Mouse (Mus musculus): ENCODE data around the gene A930018P22Rik. TPM values are rescaled to one million over a fixed set of nuclear protein-coding genes. Genes with fewer than 3 reads are reported as not detected.
"Not testable (repeated sequence)": the region's sequence is repeated elsewhere in the genome, so short reads cannot be mapped to it uniquely, and the experiment has no call there.

The A930018P22Rik gene
- 1.9 TPM in 1 of 2 replicates, not detected in the other for total RNA-seq (2014; rRNA removed)
- 0.18 TPM in 1 of 2 replicates, not detected in the other for polyA plus RNA-seq (2015; fragmentation: Nextera tagmentation; extraction: Ambion mirVana)

DNA sequence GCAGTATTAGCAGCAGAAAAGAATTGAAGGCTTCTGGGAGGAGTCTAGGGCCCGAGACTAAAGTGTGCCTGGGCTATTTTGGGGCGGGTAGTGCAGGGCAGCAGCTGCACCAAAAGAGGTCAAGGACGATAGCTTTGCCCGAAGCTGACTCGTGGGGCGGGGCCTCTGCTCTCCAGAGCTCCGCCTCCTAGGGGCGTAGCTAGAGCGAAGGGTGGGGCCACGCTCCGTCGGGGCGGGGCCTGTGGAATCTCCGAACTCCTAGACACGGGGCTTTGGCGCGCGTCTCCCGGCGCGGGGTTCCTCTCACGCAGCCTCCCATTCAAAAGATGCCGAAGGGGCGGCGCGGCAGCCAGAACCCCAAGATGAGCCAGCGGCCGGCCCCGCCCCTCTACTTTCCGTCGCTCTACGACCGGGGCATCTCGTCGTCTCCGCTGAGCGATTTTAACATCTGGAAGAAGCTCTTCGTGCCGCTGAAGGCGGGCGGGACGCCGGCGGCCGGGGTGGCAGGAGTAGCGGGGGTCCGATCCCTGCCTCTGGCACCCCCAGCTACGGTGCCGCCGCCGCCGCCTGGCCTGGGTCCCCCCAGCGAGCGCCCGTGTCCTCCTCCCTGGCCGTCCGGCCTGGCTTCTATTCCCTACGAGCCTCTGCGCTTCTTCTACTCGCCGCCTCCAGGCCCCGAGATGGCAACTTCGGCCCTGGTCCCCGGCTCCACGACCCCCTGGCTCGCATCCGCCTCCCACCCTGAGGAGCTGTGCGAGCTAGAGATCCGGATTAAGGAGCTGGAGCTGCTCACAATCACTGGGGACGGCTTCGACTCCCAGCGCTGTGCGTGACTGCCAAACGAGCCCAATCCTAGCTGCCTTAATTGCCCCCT is at the start of gene A930018P22Rik:
A930018P22Rik (plus strand) TSS at position 265 of the 874 bp plus-strand sequence.
- ATAC-seq (peak; percentile 96), DNase-seq (peak; percentile 90)
- 3% methylated on average over 74 of the region's 74 CpGs for WGBS
- Histone ChIP-seq H3K4me1 (ENCODE audit: insufficient read depth) (no peaks in the 10 kb centered on the region), H3K27ac (ENCODE audit: low read depth, low read length) (peak within 1 kb of the TSS; percentile 57), H3K4me3 (ENCODE audit: low read depth, low read length) (peak within 1 kb of the TSS; percentile 73), H3K27me3 (ENCODE audit: insufficient read depth, low read length) (peaks cover 6% of the 10 kb centered on the region; the same call in 1 of the 2 replicates), H3K4me2 (ENCODE audit: low read depth) (peak within 1 kb of the TSS; percentile 97), H3K9me3 (ENCODE audit: low read length) (no peaks in the 10 kb centered on the region), H3K9ac (peak within 1 kb of the TSS; percentile 71), H3K36me3 (ENCODE audit: insufficient read depth) (no peaks in the 10 kb centered on the region)
- peak; percentile 30; the same call in 1 of the 2 replicates for TF ChIP-seq CTCF (IDR thresholded peaks at IDR 0.05; ENCODE audit: low read depth)

DNA sequence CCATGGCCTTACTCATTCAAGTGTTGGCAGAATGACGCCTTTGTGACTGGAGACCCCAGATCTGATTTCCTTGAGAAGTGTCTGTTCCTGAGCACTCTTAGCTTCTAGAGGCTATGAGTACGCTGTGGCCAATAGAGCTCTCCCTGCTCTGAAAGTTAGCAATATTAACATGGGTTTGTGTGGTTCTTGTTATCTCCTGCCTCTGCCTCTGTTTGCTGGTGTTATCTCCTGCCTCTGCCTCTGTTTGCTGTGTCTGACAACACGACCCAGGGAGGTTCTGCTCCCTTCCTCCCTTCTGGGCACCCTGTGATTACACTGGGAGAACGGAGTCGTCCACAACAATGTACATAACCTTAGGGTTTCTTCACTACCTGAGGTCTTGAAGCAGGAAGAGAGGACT is 44.3 kb upstream of the A930018P22Rik start:
- not testable (repeated sequence) for H3K27me3 ChIP-seq (ENCODE audit: insufficient read depth, low read length); ATAC-seq; H3K9me3 ChIP-seq (ENCODE audit: low read length); H3K4me1 ChIP-seq (ENCODE audit: insufficient read depth); DNase-seq; H3K27ac ChIP-seq (ENCODE audit: low read depth, low read length); H3K4me3 ChIP-seq (ENCODE audit: low read depth, low read length); H3K9ac ChIP-seq; H3K4me2 ChIP-seq (ENCODE audit: low read depth); H3K36me3 ChIP-seq (ENCODE audit: insufficient read depth)
- WGBS, result 81% methylated on average over 5 of the region's 5 CpGs

DNA sequence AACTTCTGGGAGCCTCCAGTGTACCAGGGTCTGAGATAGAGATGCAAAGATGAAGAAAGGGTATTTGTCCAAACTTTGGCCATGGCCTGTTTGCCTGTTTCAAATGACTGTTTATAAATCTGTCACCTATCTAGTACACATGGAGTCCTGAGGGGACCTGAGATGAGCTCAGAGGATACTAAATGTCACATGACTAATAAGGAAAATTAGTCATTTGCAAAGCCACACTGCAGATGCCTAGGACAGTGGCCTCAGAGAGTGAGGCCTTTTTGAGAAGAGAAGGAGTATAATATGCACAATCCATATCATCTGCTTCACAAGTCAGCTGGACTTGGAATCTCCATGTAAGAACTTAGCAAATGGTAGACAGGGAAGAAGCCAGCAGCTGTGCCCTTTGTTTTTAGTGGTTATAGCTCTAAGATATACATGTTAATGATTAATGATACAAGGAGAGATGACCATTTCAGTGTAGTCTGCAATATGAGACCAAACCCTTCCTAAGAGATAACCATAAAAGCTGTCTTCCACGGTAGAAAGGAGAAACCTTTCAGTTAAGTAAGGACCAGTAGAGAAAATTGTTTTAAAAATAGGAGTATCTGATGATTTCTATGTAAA is 41.0 kb upstream of the A930018P22Rik start:
- not testable (repeated sequence) for H3K9me3 ChIP-seq (ENCODE audit: low read length); H3K27me3 ChIP-seq (ENCODE audit: insufficient read depth, low read length); H3K4me2 ChIP-seq (ENCODE audit: low read depth); H3K36me3 ChIP-seq (ENCODE audit: insufficient read depth); DNase-seq; H3K9ac ChIP-seq; H3K27ac ChIP-seq (ENCODE audit: low read depth, low read length); H3K4me3 ChIP-seq (ENCODE audit: low read depth, low read length); ATAC-seq; H3K4me1 ChIP-seq (ENCODE audit: insufficient read depth)
- no CpG with 5 or more reads among the region's 1 CpGs for whole genome bisulfite sequencing

DNA sequence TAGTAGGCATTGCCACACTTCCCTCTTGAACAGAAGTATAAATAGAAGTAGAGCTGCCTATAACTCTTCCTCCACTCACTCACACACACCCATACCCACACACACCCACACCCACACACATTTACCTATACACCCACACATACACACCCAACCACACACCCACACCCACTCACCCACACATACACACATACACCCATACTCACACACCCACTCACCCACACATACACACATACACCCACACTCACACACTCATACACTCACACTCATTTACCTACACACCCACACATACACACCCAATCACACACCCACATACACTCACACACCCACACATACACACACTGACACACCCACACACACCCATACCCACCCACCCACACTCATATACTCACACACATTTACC is 40.1 kb upstream of the A930018P22Rik start:
- Histone ChIP-seq H3K4me1 (ENCODE audit: insufficient read depth) (no peaks in the 10 kb centered on the region), H3K4me3 (ENCODE audit: low read depth, low read length) (no peak overlapping the region), H3K27ac (ENCODE audit: low read depth, low read length) (no peak overlapping the region), H3K27me3 (ENCODE audit: insufficient read depth, low read length) (no peaks in the 10 kb centered on the region), H3K9me3 (ENCODE audit: low read length) (no peaks in the 10 kb centered on the region), H3K9ac (no peak overlapping the region), H3K4me2 (ENCODE audit: low read depth) (no peak overlapping the region), H3K36me3 (ENCODE audit: insufficient read depth) (no peaks in the 10 kb centered on the region)
- TF ChIP-seq CTCF (IDR thresholded peaks at IDR 0.05; ENCODE audit: low read depth), result no peak
- ATAC-seq, result no peak
- no peak for DNase-seq

DNA sequence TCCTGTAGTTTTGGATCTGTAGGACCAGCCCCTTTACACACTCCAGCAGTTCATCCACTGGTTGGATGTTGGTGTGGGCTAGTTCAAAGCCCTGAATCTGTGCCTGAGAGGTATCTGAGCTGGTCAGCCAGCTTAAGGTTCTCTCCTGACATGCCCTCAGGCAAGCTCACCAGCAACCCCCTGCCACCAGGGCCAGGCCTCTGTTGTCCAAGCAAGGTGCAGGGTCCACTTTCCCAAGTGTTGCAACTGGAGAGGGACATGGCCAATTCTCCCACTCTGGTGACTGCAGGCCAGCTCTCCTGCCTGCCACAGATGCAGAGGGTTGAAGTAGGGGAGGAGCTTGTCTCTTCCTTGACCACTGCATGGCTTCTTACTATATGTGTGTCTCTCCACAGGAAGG is 38.5 kb upstream of the A930018P22Rik start:
- not testable (repeated sequence) for H3K27me3 ChIP-seq (ENCODE audit: insufficient read depth, low read length); H3K4me1 ChIP-seq (ENCODE audit: insufficient read depth); ATAC-seq; H3K27ac ChIP-seq (ENCODE audit: low read depth, low read length); H3K36me3 ChIP-seq (ENCODE audit: insufficient read depth); H3K9me3 ChIP-seq (ENCODE audit: low read length); DNase-seq; H3K9ac ChIP-seq; H3K4me3 ChIP-seq (ENCODE audit: low read depth, low read length); H3K4me2 ChIP-seq (ENCODE audit: low read depth)

DNA sequence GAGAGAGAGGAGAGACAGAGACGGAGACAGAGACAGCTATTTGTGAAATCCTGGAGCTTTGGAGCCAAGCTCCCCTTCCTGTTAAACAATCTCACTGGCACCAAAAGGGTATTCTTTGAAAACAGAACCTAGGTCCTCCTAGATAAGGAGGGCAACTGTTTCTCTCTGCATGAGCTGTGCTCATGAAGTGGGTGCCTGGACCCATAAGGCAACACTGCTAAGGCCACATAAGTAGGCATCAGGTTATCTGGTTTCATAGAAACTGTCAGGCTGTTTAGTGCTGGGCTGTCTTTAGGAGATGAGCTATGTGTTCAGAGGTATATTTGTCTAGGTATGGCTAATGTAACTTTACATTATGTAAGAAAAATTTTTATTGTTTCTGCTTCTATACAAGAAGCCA is 35.0 kb upstream of the A930018P22Rik start:
- not testable (repeated sequence) for H3K4me3 ChIP-seq (ENCODE audit: low read depth, low read length); H3K36me3 ChIP-seq (ENCODE audit: insufficient read depth); H3K9ac ChIP-seq; H3K9me3 ChIP-seq (ENCODE audit: low read length); H3K27ac ChIP-seq (ENCODE audit: low read depth, low read length); H3K27me3 ChIP-seq (ENCODE audit: insufficient read depth, low read length); DNase-seq; ATAC-seq; H3K4me1 ChIP-seq (ENCODE audit: insufficient read depth); H3K4me2 ChIP-seq (ENCODE audit: low read depth)
- 70% methylated on average over 1 of the region's 1 CpGs for WGBS

DNA sequence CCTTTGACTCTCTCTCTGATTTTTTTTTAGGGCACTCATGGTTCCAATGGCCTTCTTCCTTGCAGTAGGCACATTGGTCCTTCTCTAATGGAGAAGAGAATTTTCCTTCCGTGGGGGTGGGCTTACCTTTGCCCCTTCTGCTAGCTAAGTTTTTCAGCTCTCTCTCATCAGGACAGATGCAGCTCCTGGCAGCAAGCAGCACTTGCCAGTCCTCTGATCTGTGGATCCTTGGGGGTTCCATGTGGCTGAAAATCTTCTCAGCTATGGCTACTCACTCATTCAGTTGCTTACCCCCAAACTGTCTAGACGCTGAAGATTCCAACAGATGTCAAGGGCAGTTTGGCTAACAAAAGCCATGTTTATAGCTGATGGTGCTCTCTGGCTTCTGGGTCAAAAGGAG is 29.3 kb upstream of the A930018P22Rik start:
- H3K4me2 ChIP-seq (ENCODE audit: low read depth), result no peak overlapping the region
- no peak for TF ChIP-seq CTCF (IDR thresholded peaks at IDR 0.05; ENCODE audit: low read depth)
- no peaks in the 10 kb centered on the region for H3K27me3 ChIP-seq (ENCODE audit: insufficient read depth, low read length)
- DNase-seq, result no peak
- H3K27ac ChIP-seq (ENCODE audit: low read depth, low read length), result no peak overlapping the region
- no peak overlapping the region for H3K4me3 ChIP-seq (ENCODE audit: low read depth, low read length)
- no peaks in the 10 kb centered on the region for H3K4me1 ChIP-seq (ENCODE audit: insufficient read depth)
- no peaks in the 10 kb centered on the region for H3K36me3 ChIP-seq (ENCODE audit: insufficient read depth)
- H3K9me3 ChIP-seq (ENCODE audit: low read length), result no peaks in the 10 kb centered on the region
- 78% methylated on average over 2 of the region's 2 CpGs for WGBS
- no peak overlapping the region for H3K9ac ChIP-seq
- ATAC-seq, result no peak

Measured in forebrain, postnatal 0 days (tissue).